Mouse (Mus musculus): ENCODE data around the gene Lpar2. TPM values are rescaled to one million over a fixed set of nuclear protein-coding genes. Genes with fewer than 3 reads are reported as not detected.

Lpar2 gene
- polyA plus RNA-seq, 1 experiment = 3.5 TPM

GRCm38 (mm10) chr8:69804537-69804936, 17.7 kb upstream of the Lpar2 start:
- no peak for DNase-seq
- peaks cover 7% of the 10 kb centered on the region for H3K4me1 ChIP-seq (ENCODE audit: control insufficient read depth, insufficient read depth, low read length)
- H3K4me3 ChIP-seq (replicated peaks; ENCODE audit: extremely low read depth, low read depth, low read length) = no peak overlapping the region
- 90% methylated on average over 6 of the region's 6 CpGs for whole genome bisulfite sequencing
- TF ChIP-seq CTCF (IDR thresholded peaks at IDR 0.05; ENCODE audit: insufficient read depth, low read length) (no peak), POLR2A (IDR thresholded peaks at IDR 0.05; ENCODE audit: borderline replicate concordance, extremely low read depth, low read depth, low read length) (no peak)

DNA sequence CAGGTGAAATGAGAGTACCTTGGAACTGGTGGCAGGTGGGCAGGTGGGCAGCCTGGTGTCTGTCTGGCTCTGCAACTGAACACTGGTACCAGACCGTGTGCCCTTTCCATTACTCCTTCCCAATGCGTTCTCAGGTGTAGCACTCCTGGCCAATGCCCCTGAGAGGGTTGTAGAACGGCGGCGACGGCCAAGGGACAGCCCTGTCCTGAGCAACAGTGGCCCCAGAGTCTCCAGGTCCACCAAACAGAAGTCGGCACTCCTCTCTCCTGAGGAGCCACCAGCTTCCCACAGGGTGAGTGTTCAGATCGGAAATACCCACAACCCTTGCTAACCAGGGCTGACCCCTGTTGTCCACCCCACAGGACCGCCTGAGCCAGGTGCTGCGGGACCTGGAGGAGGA, 17.1 kb upstream of the Lpar2 start:
- H3K4me3 ChIP-seq (replicated peaks; ENCODE audit: extremely low read depth, low read depth, low read length) = no peak overlapping the region
- TF ChIP-seq CTCF (IDR thresholded peaks at IDR 0.05; ENCODE audit: insufficient read depth, low read length) = no peak
- no peak for TF ChIP-seq POLR2A (IDR thresholded peaks at IDR 0.05; ENCODE audit: borderline replicate concordance, extremely low read depth, low read depth, low read length)
- DNase-seq = no peak
- WGBS = 96% methylated on average over 10 of the region's 10 CpGs
- H3K4me1 ChIP-seq (ENCODE audit: control insufficient read depth, insufficient read depth, low read length) = peaks cover 7% of the 10 kb centered on the region

GRCm38 (mm10) chr8:69805491-69805890, 16.7 kb upstream of the Lpar2 start:
- peaks cover 7% of the 10 kb centered on the region for H3K4me1 ChIP-seq (ENCODE audit: control insufficient read depth, insufficient read depth, low read length)
- no peak overlapping the region for H3K4me3 ChIP-seq (replicated peaks; ENCODE audit: extremely low read depth, low read depth, low read length)
- DNase-seq = no peak
- TF ChIP-seq CTCF (IDR thresholded peaks at IDR 0.05; ENCODE audit: insufficient read depth, low read length) (no peak), POLR2A (IDR thresholded peaks at IDR 0.05; ENCODE audit: borderline replicate concordance, extremely low read depth, low read depth, low read length) (no peak)
- WGBS = 86% methylated on average over 9 of the region's 9 CpGs

DNA sequence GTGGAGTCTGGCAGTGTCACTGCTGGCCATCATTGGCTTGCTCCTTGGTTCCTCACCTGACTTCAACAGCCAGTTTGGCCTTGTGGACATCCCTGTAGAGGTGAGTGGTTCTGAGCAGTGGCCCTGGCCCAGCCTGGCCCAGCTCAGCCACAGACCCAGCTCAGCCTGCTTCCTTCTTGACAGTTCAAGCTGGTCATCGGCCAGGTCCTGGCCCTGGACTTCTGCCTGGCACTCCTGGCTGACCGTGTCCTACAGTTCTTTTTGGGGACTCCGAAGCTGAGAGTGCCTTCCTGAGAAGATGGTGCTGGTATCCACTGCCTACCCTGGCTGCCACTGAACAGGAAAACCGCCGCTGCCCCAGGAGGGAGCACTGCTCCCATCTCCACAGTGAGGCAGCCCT, 15.0 kb upstream of the Lpar2 start:
- no peak for TF ChIP-seq POLR2A (IDR thresholded peaks at IDR 0.05; ENCODE audit: borderline replicate concordance, extremely low read depth, low read depth, low read length)
- TF ChIP-seq CTCF (IDR thresholded peaks at IDR 0.05; ENCODE audit: insufficient read depth, low read length) = no peak
- peaks cover 7% of the 10 kb centered on the region for H3K4me1 ChIP-seq (ENCODE audit: control insufficient read depth, insufficient read depth, low read length)
- DNase-seq = no peak
- H3K4me3 ChIP-seq (replicated peaks; ENCODE audit: extremely low read depth, low read depth, low read length) = no peak overlapping the region
- 95% methylated on average over 5 of the region's 5 CpGs for WGBS

- H3K4me3 ChIP-seq (replicated peaks; ENCODE audit: extremely low read depth, low read depth, low read length) = peak within 1 kb of the TSS; percentile 87
- peak; percentile 77 for DNase-seq
- peaks cover 7% of the 10 kb centered on the region for H3K4me1 ChIP-seq (ENCODE audit: control insufficient read depth, insufficient read depth, low read length)
- TF ChIP-seq CTCF (IDR thresholded peaks at IDR 0.05; ENCODE audit: insufficient read depth, low read length) (no peak), POLR2A (IDR thresholded peaks at IDR 0.05; ENCODE audit: borderline replicate concordance, extremely low read depth, low read depth, low read length) (peak; percentile 45; the same call in 1 of the 2 replicates)
- WGBS = 6% methylated on average over 28 of the region's 28 CpGs
Observed at GRCm38 (mm10) chr8:69808094-69808863, 13.9 kb upstream of the Lpar2 start, which contains the start of gene Gmip. Gene Gmip, plus strand, starts transcription at chr8:69808679.

GRCm38 (mm10) chr8:69808864-69809403, 13.3 kb upstream of the Lpar2 start:
- under 1% methylated on average over 23 of the region's 23 CpGs for WGBS
- DNase-seq = peak; percentile 35
- TF ChIP-seq POLR2A (IDR thresholded peaks at IDR 0.05; ENCODE audit: borderline replicate concordance, extremely low read depth, low read depth, low read length) (no peak), CTCF (IDR thresholded peaks at IDR 0.05; ENCODE audit: insufficient read depth, low read length) (no peak)
- peak overlapping the region; percentile 87 for H3K4me3 ChIP-seq (replicated peaks; ENCODE audit: extremely low read depth, low read depth, low read length)
- H3K4me1 ChIP-seq (ENCODE audit: control insufficient read depth, insufficient read depth, low read length) = peaks cover 7% of the 10 kb centered on the region

GRCm38 (mm10) chr8:69809820-69810219, 12.4 kb upstream of the Lpar2 start:
- 68% methylated on average over 3 of the region's 3 CpGs for WGBS
- DNase-seq = no peak
- Histone ChIP-seq H3K4me3 (replicated peaks; ENCODE audit: extremely low read depth, low read depth, low read length) (no peak overlapping the region), H3K4me1 (ENCODE audit: control insufficient read depth, insufficient read depth, low read length) (peaks cover 7% of the 10 kb centered on the region)
- TF ChIP-seq POLR2A (IDR thresholded peaks at IDR 0.05; ENCODE audit: borderline replicate concordance, extremely low read depth, low read depth, low read length) (no peak), CTCF (IDR thresholded peaks at IDR 0.05; ENCODE audit: insufficient read depth, low read length) (no peak)

DNA sequence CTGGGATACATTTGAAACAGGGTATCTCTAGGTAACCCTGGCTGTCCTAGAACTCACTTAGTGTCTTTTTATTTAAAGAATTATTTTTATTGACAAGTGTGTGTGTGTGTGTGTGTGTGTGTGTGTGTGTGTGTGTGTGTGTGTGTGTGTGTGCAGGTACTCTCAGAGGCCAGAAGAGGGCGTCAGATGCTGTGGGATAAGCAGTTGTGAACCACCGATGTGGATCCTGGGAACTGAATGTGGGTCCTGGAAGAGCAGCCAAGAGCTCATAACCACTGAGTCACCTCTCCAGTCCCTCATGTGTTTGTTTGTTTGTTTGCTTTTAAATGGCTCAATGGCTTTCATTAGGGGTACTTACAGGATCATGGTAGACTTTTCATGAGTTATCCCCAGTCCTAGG, 7.3 kb upstream of the Lpar2 start:
- 95% methylated on average over 2 of the region's 2 CpGs for WGBS
- DNase-seq = no peak
- TF ChIP-seq POLR2A (IDR thresholded peaks at IDR 0.05; ENCODE audit: borderline replicate concordance, extremely low read depth, low read depth, low read length) (no peak), CTCF (IDR thresholded peaks at IDR 0.05; ENCODE audit: insufficient read depth, low read length) (no peak)

DNA sequence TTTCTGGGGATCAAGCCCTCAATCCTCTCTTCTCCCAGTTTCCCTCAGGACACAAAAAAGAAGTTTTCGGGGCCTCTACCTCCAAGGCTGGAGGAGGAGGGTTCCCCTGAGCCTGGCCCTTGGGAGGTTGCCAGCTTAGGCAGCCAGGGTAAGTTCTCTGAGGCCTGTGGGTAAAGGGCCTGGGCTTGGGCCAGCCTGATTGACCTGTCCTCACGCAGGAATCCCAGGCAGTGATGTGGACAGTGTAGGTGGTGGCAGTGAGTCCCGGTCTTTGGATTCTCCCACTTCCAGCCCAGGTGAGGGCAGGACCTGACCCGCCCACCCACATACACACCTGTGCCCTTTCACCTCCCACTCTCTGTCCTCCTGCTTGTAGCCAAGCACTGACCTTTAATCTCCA, 6.8 kb upstream of the Lpar2 start:
- 95% methylated on average over 4 of the region's 4 CpGs for WGBS

More for the DNA sequence above, 7.3 kb upstream of the Lpar2 start:
- Histone ChIP-seq H3K4me1 (ENCODE audit: control insufficient read depth, insufficient read depth, low read length) (no peaks in the 10 kb centered on the region), H3K4me3 (replicated peaks; ENCODE audit: extremely low read depth, low read depth, low read length) (no peak overlapping the region)

DNA sequence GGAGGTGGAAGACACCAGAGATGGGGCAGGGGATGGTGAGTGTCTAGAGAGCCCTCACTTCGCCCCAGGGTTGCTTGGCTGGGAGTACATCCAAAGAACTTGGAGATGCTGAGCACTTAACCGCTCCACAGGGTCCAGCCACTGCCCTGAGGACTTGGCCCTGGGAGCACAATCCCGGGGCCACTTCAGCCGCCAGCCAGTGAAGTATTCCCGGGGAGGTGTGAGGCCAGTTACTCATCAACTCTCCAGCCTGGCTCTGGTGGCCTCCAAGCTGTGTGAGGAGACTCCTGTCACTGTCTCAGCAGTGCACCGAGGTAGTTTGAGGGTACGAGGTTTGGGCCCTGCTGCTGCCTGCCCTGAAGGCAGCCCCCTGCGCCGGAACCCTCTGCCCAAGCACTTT, 1.8 kb upstream of the Lpar2 start:
- no peak for DNase-seq
- Histone ChIP-seq H3K4me1 (ENCODE audit: control insufficient read depth, insufficient read depth, low read length) (no peaks in the 10 kb centered on the region), H3K4me3 (replicated peaks; ENCODE audit: extremely low read depth, low read depth, low read length) (no peak overlapping the region)
- TF ChIP-seq POLR2A (IDR thresholded peaks at IDR 0.05; ENCODE audit: borderline replicate concordance, extremely low read depth, low read depth, low read length) = no peak
- no peak for TF ChIP-seq CTCF (IDR thresholded peaks at IDR 0.05; ENCODE audit: insufficient read depth, low read length)
- 80% methylated on average over 9 of the region's 9 CpGs for WGBS

More for the DNA sequence above, 6.8 kb upstream of the Lpar2 start:
- no peak overlapping the region for H3K4me3 ChIP-seq (replicated peaks; ENCODE audit: extremely low read depth, low read depth, low read length)
- TF ChIP-seq POLR2A (IDR thresholded peaks at IDR 0.05; ENCODE audit: borderline replicate concordance, extremely low read depth, low read depth, low read length) (no peak), CTCF (IDR thresholded peaks at IDR 0.05; ENCODE audit: insufficient read depth, low read length) (no peak)
- DNase-seq = no peak
- H3K4me1 ChIP-seq (ENCODE audit: control insufficient read depth, insufficient read depth, low read length) = no peaks in the 10 kb centered on the region
